Mouse (Mus musculus): ENCODE measurements around the gene Ctxn2.
"Not testable (repeated sequence)": the region's sequence is repeated elsewhere in the genome, so short reads cannot be mapped to it uniquely, and the experiment has no call there.

Gene Ctxn2

GRCm38 (mm10) chr2:125135903-125136811 is at the start of gene Ctxn2:
Gene Ctxn2, plus strand, starts transcription at chr2:125136692.
- DNase-seq (ENCODE audit: extremely low spot score, low spot score) = peak; percentile 89

- DNase-seq (ENCODE audit: extremely low spot score, low spot score) = no peak
Measured at GRCm38 (mm10) chr2:125088757-125089156, 47.7 kb upstream of the Ctxn2 start.

- DNase-seq (ENCODE audit: extremely low spot score, low spot score) = not testable (repeated sequence)
Measured at GRCm38 (mm10) chr2:125092123-125092522, 44.4 kb upstream of the Ctxn2 start.

GRCm38 (mm10) chr2:125104491-125104890 is 32.0 kb upstream of the Ctxn2 start:
- not testable (repeated sequence) for DNase-seq (ENCODE audit: extremely low spot score, low spot score)

GRCm38 (mm10) chr2:125106536-125106935 is 30.0 kb upstream of the Ctxn2 start:
- DNase-seq (ENCODE audit: extremely low spot score, low spot score) = not testable (repeated sequence)

- no peak for DNase-seq (ENCODE audit: extremely low spot score, low spot score)
Measured at GRCm38 (mm10) chr2:125119381-125120110, 16.9 kb upstream of the Ctxn2 start.

GRCm38 (mm10) chr2:125122288-125122623 is 14.2 kb upstream of the Ctxn2 start:
- no peak for DNase-seq (ENCODE audit: extremely low spot score, low spot score)

GRCm38 (mm10) chr2:125122624-125123476 is 13.6 kb upstream of the Ctxn2 start:
- peak; percentile 64 for DNase-seq (ENCODE audit: extremely low spot score, low spot score)

- peak; percentile 86 for DNase-seq (ENCODE audit: extremely low spot score, low spot score)
Measured at GRCm38 (mm10) chr2:125123477-125123852, 13.0 kb upstream of the Ctxn2 start, which contains the start of gene Myef2. Gene Myef2, minus strand, starts transcription at chr2:125123661.

GRCm38 (mm10) chr2:125125824-125126223 is 10.7 kb upstream of the Ctxn2 start:
- no peak for DNase-seq (ENCODE audit: extremely low spot score, low spot score)

GRCm38 (mm10) chr2:125126792-125127191 is 9.7 kb upstream of the Ctxn2 start:
- DNase-seq (ENCODE audit: extremely low spot score, low spot score) = no peak

GRCm38 (mm10) chr2:125134113-125134512 is 2.4 kb upstream of the Ctxn2 start:
- no peak for DNase-seq (ENCODE audit: extremely low spot score, low spot score)

- no peak for DNase-seq (ENCODE audit: extremely low spot score, low spot score)
Measured at GRCm38 (mm10) chr2:125136846-125137245, 354 bp downstream of the Ctxn2 start.

- DNase-seq (ENCODE audit: extremely low spot score, low spot score) = no peak
Measured at GRCm38 (mm10) chr2:125142336-125142735, 5.8 kb downstream of the Ctxn2 start.

- no peak for DNase-seq (ENCODE audit: extremely low spot score, low spot score)
Measured at GRCm38 (mm10) chr2:125152388-125152787, 15.9 kb downstream of the Ctxn2 start, which contains the start of gene Slc12a1. Gene Slc12a1, plus strand, starts transcription at chr2:125152505.

GRCm38 (mm10) chr2:125154294-125154693 is 17.8 kb downstream of the Ctxn2 start:
- no peak for DNase-seq (ENCODE audit: extremely low spot score, low spot score)

- peak; percentile 34 for DNase-seq (ENCODE audit: extremely low spot score, low spot score)
Measured at GRCm38 (mm10) chr2:125155504-125155903, 19.0 kb downstream of the Ctxn2 start.

GRCm38 (mm10) chr2:125162012-125162470 is 25.5 kb downstream of the Ctxn2 start:
- no peak for DNase-seq (ENCODE audit: extremely low spot score, low spot score)

GRCm38 (mm10) chr2:125178225-125178798 is 41.8 kb downstream of the Ctxn2 start:
- no peak for DNase-seq (ENCODE audit: extremely low spot score, low spot score)

GRCm38 (mm10) chr2:125187904-125188303 is 51.4 kb downstream of the Ctxn2 start:
- no peak for DNase-seq (ENCODE audit: extremely low spot score, low spot score)

GRCm38 (mm10) chr2:125189197-125189596 is 52.7 kb downstream of the Ctxn2 start:
- DNase-seq (ENCODE audit: extremely low spot score, low spot score) = peak; percentile 60

Measured in neural tube, embryonic 10.5 days (tissue).